ENCODE assay signal across 8 mouse cellular contexts in the genomic region with DNA sequence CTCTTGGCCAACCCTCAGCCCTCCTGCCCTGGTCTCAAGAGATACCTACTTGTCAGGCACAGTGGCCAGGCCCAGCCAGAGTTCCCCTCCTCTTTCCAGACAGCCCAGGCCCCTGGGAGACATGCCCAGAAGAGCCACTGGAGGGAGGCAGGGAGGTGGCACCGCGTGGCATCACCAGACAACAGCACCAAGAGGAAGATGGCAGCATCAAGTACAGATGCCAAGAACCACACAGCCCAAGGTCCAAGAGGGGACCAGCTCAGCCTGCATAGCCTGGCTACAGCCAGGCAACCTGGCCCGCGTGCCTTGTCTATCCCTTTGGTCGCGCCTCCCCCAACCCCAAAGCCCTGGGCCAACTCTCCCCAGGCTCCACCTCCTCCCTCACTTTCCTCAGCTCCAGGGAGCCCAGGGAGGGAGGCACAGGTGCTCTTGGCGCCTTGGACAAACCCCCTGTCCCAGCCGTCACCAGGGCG. TPM values are rescaled to one million over a fixed set of nuclear protein-coding genes. Genes with fewer than 3 reads are reported as not detected.
A peak's percentile ranks its signal among the peaks of the same experiment; 100 is the strongest.
DNase-seq lines count a peak whose midpoint lies in the region; ATAC-seq and TF ChIP-seq lines count a peak whose summit lies in the region.
"Had no signal": no experiment of that assay in that cellular context is flagged by ENCODE, and none has a peak within 500 bp of the region (broad histone marks: within the 10 kb centered on the region; RNA-seq: fewer than 3 reads in every experiment).

No protein-coding gene starts in this region.

- H3K9me3 ChIP-seq in lung, embryonic 14.5 days (ENCODE audit: low read depth, low read length), result no peaks in the 10 kb centered on the region
- H3K9me3 ChIP-seq in heart, postnatal 0 days (replicated peaks; ENCODE audit: control insufficient read depth, low read length), result no peaks in the 10 kb centered on the region
- H3K9me3 ChIP-seq in neural tube, embryonic 12.5 days, result no peaks in the 10 kb centered on the region

- peak overlapping the region; percentile 98 for H3K4me2 ChIP-seq in lung, embryonic 14.5 days
- H3K4me2 ChIP-seq in heart, postnatal 0 days (ENCODE audit: low read depth, low read length), result peak overlapping the region; percentile 100; the same call in 1 of the 2 replicates
- H3K4me2 ChIP-seq in neural tube, embryonic 12.5 days (replicated peaks), result peak overlapping the region; percentile 97

- intact Hi-C loops in left cerebral cortex, postnatal 4 days (cut with DNase I), result loop anchor here (5.0 kb wide), 2 partner anchors 156 to 551 kb away; no protein-coding TSS in a partner anchor

- peak; percentile 59 for TF ChIP-seq CTCF in lung, embryonic 14.5 days (IDR thresholded peaks at IDR 0.05; ENCODE audit: low read depth)
- no peak for TF ChIP-seq CTCF in heart, postnatal 0 days (IDR thresholded peaks at IDR 0.05; ENCODE audit: low read depth)

- peak overlapping the region; percentile 78 for H3K4me3 ChIP-seq in lung, embryonic 14.5 days (ENCODE audit: low read depth, low read length)
- peak overlapping the region; percentile 68; the same call in 1 of the 2 replicates for H3K4me3 ChIP-seq in heart, postnatal 0 days (ENCODE audit: low read depth, low read length)
- peak overlapping the region; percentile 76 for H3K4me3 ChIP-seq in neural tube, embryonic 12.5 days

- H3K36me3 ChIP-seq in lung, embryonic 14.5 days (ENCODE audit: insufficient read depth), result no peaks in the 10 kb centered on the region
- H3K36me3 ChIP-seq in heart, postnatal 0 days (replicated peaks; ENCODE audit: control insufficient read depth, insufficient read depth, low read length), result no peaks in the 10 kb centered on the region
- H3K36me3 ChIP-seq in neural tube, embryonic 12.5 days, result no peaks in the 10 kb centered on the region

- peak overlapping the region; percentile 82 for H3K9ac ChIP-seq in lung, embryonic 14.5 days
- no peak overlapping the region for H3K9ac ChIP-seq in heart, postnatal 0 days (replicated peaks; ENCODE audit: low read depth, low read length)
- H3K9ac ChIP-seq in neural tube, embryonic 12.5 days, result peak overlapping the region; percentile 92

- peak overlapping the region; percentile 63; the same call in 1 of the 2 replicates for H3K27ac ChIP-seq in lung, embryonic 14.5 days (ENCODE audit: low read depth)
- no peak overlapping the region for H3K27ac ChIP-seq in heart, postnatal 0 days (ENCODE audit: low read depth)
- no peak overlapping the region for H3K27ac ChIP-seq in neural tube, embryonic 12.5 days

- H3K4me1 ChIP-seq in lung, embryonic 14.5 days (ENCODE audit: insufficient read depth), result no peaks in the 10 kb centered on the region
- peaks cover 5% of the 10 kb centered on the region; the same call in 1 of the 2 replicates for H3K4me1 ChIP-seq in heart, postnatal 0 days (ENCODE audit: control insufficient read depth, insufficient read depth)
- H3K4me1 ChIP-seq in neural tube, embryonic 12.5 days, result peaks cover 17% of the 10 kb centered on the region

- H3K27me3 ChIP-seq in lung, embryonic 14.5 days (ENCODE audit: insufficient read depth, low read length), result 0 out of 2 replicates have a peak, but pooled peaks cover 6% of the 10 kb centered on the region
- H3K27me3 ChIP-seq in heart, postnatal 0 days (ENCODE audit: control insufficient read depth, insufficient read depth, low read length), result peaks cover 75% of the 10 kb centered on the region
- peaks cover 23% of the 10 kb centered on the region; the same call in 1 of the 2 replicates for H3K27me3 ChIP-seq in neural tube, embryonic 12.5 days (replicated peaks)

- 7% methylated on average over 9 of the region's 9 CpGs for WGBS in lung, embryonic 14.5 days
- 6% methylated on average over 9 of the region's 9 CpGs for WGBS in heart, postnatal 0 days
- 2% methylated on average over 9 of the region's 9 CpGs for WGBS in neural tube, embryonic 12.5 days

- no peak for TF ChIP-seq EP300 in heart, postnatal 0 days (IDR thresholded peaks at IDR 0.05; ENCODE audit: low read depth)

- peak; percentile 48 for DNase-seq in lung, embryonic 14.5 days
- no peak for DNase-seq in lung, postnatal 36 days
- DNase-seq in heart, postnatal 0 days (ENCODE audit: low spot score), result no peak
- peak; percentile 71 for DNase-seq in left cerebral cortex, postnatal 4 days
- DNase-seq in urinary bladder, postnatal 4 days (ENCODE audit: low spot score in 2 of 2), result no peak

- peak; percentile 19; the same call in 1 of the 2 replicates for ATAC-seq in lung, embryonic 14.5 days (ENCODE audit: insufficient read depth)
- ATAC-seq in common myeloid progenitor, adult 5-6 weeks (replicated peaks; ENCODE audit: low read depth, poor library complexity, severe bottlenecking), result peak; percentile 45
- ATAC-seq in heart, postnatal 0 days (ENCODE audit: insufficient read depth, low read depth), result no peak
- ATAC-seq in neural tube, embryonic 12.5 days (ENCODE audit: low FRiP score, low read depth), result peak; percentile 30

RNA-seq across cellular contexts. Expression of a gene that starts 1.2 kb away (rescaled TPM):
- polyA plus RNA-seq in lung, embryonic 14.5 days (2014; fragmentation: Nextera tagmentation; extraction: Ambion mirVana), result 1.6 and 2.2 TPM in 2 replicates
- total RNA-seq in common myeloid progenitor, adult 5-6 weeks (2017), result not detected in 2 replicates
- not detected in 2 replicates for total RNA-seq in heart, postnatal 0 days (2014; rRNA removed; ENCODE audit: low replicate concordance)
- 0.03 TPM in 2 replicates for polyA plus RNA-seq in heart, postnatal 0 days (2015; fragmentation: Nextera tagmentation; extraction: Ambion mirVana)
- 10 to 100 TPM; 13.4 to 16.8 TPM for total RNA-seq in left cerebral cortex, postnatal 4 days (2021)
- polyA plus RNA-seq in neural tube, embryonic 12.5 days (2016; fragmentation: Nextera tagmentation; extraction: Ambion mirVana), result 5.1 and 5.5 TPM in 2 replicates
- total RNA-seq: neutrophil, adult 5-6 weeks had no signal

Comparison
In these comparisons a context has a peak if more than half of its experiments do, and no peak if none do; other contexts are left out.
1. DNase-seq: peak in lung, embryonic 14.5 days (single experiment) and left cerebral cortex, postnatal 4 days (single experiment); none in lung, postnatal 36 days (single experiment), heart, postnatal 0 days (single experiment) and urinary bladder, postnatal 4 days (0 of 2).
2. RNA of a gene that starts 1.2 kb away (total RNA-seq): 13.4 to 16.8 TPM in left cerebral cortex, postnatal 4 days; not detected in common myeloid progenitor, adult 5-6 weeks and not detected in heart, postnatal 0 days; every median in the first group is over 10 times any median in the second.
3. Peak in every context shown above with its lines, with median percentiles within 50 percentile points of each other: H3K4me2 ChIP-seq and H3K4me3 ChIP-seq.